8 mouse cellular contexts compared by ENCODE assay signal in genomic region chr7:16944061-16944807, GRCm38 (mm10). TPM values are rescaled to one million over a fixed set of nuclear protein-coding genes. Genes with fewer than 3 reads are reported as not detected.
DNase-seq lines count a peak whose midpoint lies in the region; ATAC-seq and TF ChIP-seq lines count a peak whose summit lies in the region.

Gene Pnmal2 (plus strand): TSS chr7:16944682.

- peaks cover 6% of the 10 kb centered on the region; the same call in 1 of the 2 replicates for H3K9me3 ChIP-seq in E14TG2a.4 (ENCODE audit: low read length)
- no peaks in the 10 kb centered on the region for H3K9me3 ChIP-seq in forebrain, embryonic 15.5 days
- H3K9me3 ChIP-seq in lung, embryonic 14.5 days (ENCODE audit: low read depth, low read length), result no peaks in the 10 kb centered on the region

- peak; percentile 92 for DNase-seq in layer of hippocampus, adult 9-11 months
- DNase-seq in lung, embryonic 14.5 days, result peak; percentile 94
- peak; percentile 89 for DNase-seq in ovary, adult 18-20 months (ENCODE audit: low spot score)
- DNase-seq in thymus, postnatal 14 days, result peak; percentile 96

- TF ChIP-seq CTCF in E14TG2a.4 (conservative IDR thresholded peaks at IDR 0.05; ENCODE audit: low read length), result no peak
- TF ChIP-seq CTCF in lung, embryonic 14.5 days (IDR thresholded peaks at IDR 0.05; ENCODE audit: low read depth), result no peak

- 12% methylated on average over 36 of the region's 36 CpGs for WGBS in forebrain, embryonic 15.5 days
- WGBS in lung, embryonic 14.5 days, result 12% methylated on average over 36 of the region's 36 CpGs

- peak; percentile 78; the same call in 1 of the 2 replicates for ATAC-seq in cerebellum, adult (ENCODE audit: insufficient number of reproducible peaks, low FRiP score, low TSS enrichment)
- peak; percentile 87 for ATAC-seq in forebrain, embryonic 15.5 days (replicated peaks)
- peak; percentile 77 for ATAC-seq in hematopoietic stem cell, adult 5-6 weeks (replicated peaks in 1 of 2; ENCODE audit: insufficient read depth in 1 of 2, low FRiP score in 2 of 2, low TSS enrichment in 1 of 2, low read depth in 1 of 2, poor library complexity in 2 of 2, severe bottlenecking in 2 of 2)
- ATAC-seq in lung, embryonic 14.5 days (ENCODE audit: insufficient read depth), result peak; percentile 83

- peak within 1 kb of the TSS; percentile 73 for H3K9ac ChIP-seq in forebrain, embryonic 15.5 days (replicated peaks)
- peak within 1 kb of the TSS; percentile 58 for H3K9ac ChIP-seq in lung, embryonic 14.5 days

- peak within 1 kb of the TSS; percentile 78 for H3K4me2 ChIP-seq in forebrain, embryonic 15.5 days (replicated peaks)
- peak within 1 kb of the TSS; percentile 86 for H3K4me2 ChIP-seq in lung, embryonic 14.5 days

- H3K36me3 ChIP-seq in E14TG2a.4 (ENCODE audit: insufficient read depth, low read length), result no peaks in the 10 kb centered on the region
- no peaks in the 10 kb centered on the region for H3K36me3 ChIP-seq in forebrain, embryonic 15.5 days
- H3K36me3 ChIP-seq in lung, embryonic 14.5 days (ENCODE audit: insufficient read depth), result no peaks in the 10 kb centered on the region

- H3K4me1 ChIP-seq in E14TG2a.4 (replicated peaks; ENCODE audit: low read depth, low read length), result peaks cover 45% of the 10 kb centered on the region
- peaks cover 85% of the 10 kb centered on the region for H3K4me1 ChIP-seq in forebrain, embryonic 15.5 days
- peaks cover 22% of the 10 kb centered on the region; the same call in 1 of the 2 replicates for H3K4me1 ChIP-seq in lung, embryonic 14.5 days (ENCODE audit: insufficient read depth)

- H3K4me3 ChIP-seq in E14TG2a.4 (replicated peaks; ENCODE audit: low read length), result peak within 1 kb of the TSS; percentile 84
- H3K4me3 ChIP-seq in forebrain, embryonic 15.5 days, result peak within 1 kb of the TSS; percentile 60
- peak within 1 kb of the TSS; percentile 56 for H3K4me3 ChIP-seq in lung, embryonic 14.5 days (ENCODE audit: low read depth, low read length)

- H3K27ac ChIP-seq in forebrain, embryonic 15.5 days (replicated peaks), result peak within 1 kb of the TSS; percentile 88
- no peak within 1 kb of the TSS for H3K27ac ChIP-seq in lung, embryonic 14.5 days (ENCODE audit: low read depth)

- peaks cover 52% of the 10 kb centered on the region for H3K27me3 ChIP-seq in E14TG2a.4 (ENCODE audit: insufficient read depth, low read length)
- no peaks in the 10 kb centered on the region; the same call in 1 of the 2 replicates for H3K27me3 ChIP-seq in forebrain, embryonic 15.5 days
- H3K27me3 ChIP-seq in lung, embryonic 14.5 days (ENCODE audit: insufficient read depth, low read length), result peaks cover 34% of the 10 kb centered on the region

RNA-seq across cellular contexts. Expression of gene Pnmal2, which starts in this region (rescaled TPM):
- 87.4 and 102 TPM in 2 replicates for polyA plus RNA-seq in forebrain, embryonic 15.5 days (2015; fragmentation: Nextera tagmentation; extraction: Ambion mirVana)
- total RNA-seq in hematopoietic stem cell, adult 5-6 weeks (2017), result 0.25 TPM in 1 of 2 replicates, not detected in the other
- polyA plus RNA-seq in lung, embryonic 14.5 days (2014; fragmentation: Nextera tagmentation; extraction: Ambion mirVana), result 3.1 and 3.3 TPM in 2 replicates

Comparison
In these comparisons a context has a peak if more than half of its experiments do, and no peak if none do; other contexts are left out.
1. RNA of gene Pnmal2 (polyA plus RNA-seq): 87.4 to 102 TPM in forebrain, embryonic 15.5 days; 3.1 to 3.3 TPM in lung, embryonic 14.5 days; every median in the first group is over 10 times any median in the second.
2. Peak in ATAC-seq in hematopoietic stem cell, adult 5-6 weeks; RNA of the gene not detected or under 1 TPM.
3. Peak in every context shown above with its lines, with median percentiles within 50 percentile points of each other: H3K4me3 ChIP-seq, ATAC-seq and DNase-seq.